Mouse (Mus musculus) liver, embryonic 14.5 days (tissue): ENCODE measurements at regions not wholly inside any gene's neighbourhood (a gene's known extent, or its start where the extent isn't known, plus 50 kb on each side); places are given as distances from the start of the nearest gene placed in this dataset.

Source experiments
- CTCF ChIP-seq: IDR thresholded peaks from 2 replicates; pipeline ENCODE4 v1.5.1; 2016; ENCODE audit warnings: antibody characterized with exemption, low read depth, control low read depth
- EP300 ChIP-seq: IDR thresholded peaks from 2 replicates; pipeline ENCODE4 v1.6.1; 2016; ENCODE audit warnings: antibody characterized with exemption, low read depth

GRCm38 (mm10) chr11:63722261-63722660 is 199.8 kb downstream of the Hs3st3b1 start:
- TF ChIP-seq CTCF: no peak
- TF ChIP-seq EP300: no peak
